Mouse (Mus musculus): Measurements from ENCODE around the gene Arfgap2. TPM values are rescaled to one million over a fixed set of nuclear protein-coding genes. Genes with fewer than 3 reads are reported as not detected.
A peak's percentile ranks its signal among the peaks of the same experiment; 100 is the strongest.

Arfgap2 gene
- polyA plus RNA-seq, 1 experiment from 2014 or later, result 72.0 TPM

- no peak overlapping the region for H3K4me3 ChIP-seq (replicated peaks)
- no peaks in the 10 kb centered on the region for H3K27me3 ChIP-seq (replicated peaks)
- no peak for ATAC-seq
- H3K36me3 ChIP-seq, result no peaks in the 10 kb centered on the region
- H3K9me3 ChIP-seq, result no peaks in the 10 kb centered on the region
- H3K27ac ChIP-seq, result no peak overlapping the region
- H3K4me1 ChIP-seq (replicated peaks), result no peaks in the 10 kb centered on the region
- no peak overlapping the region for H3K9ac ChIP-seq
- 85% methylated on average over 3 of the region's 3 CpGs for WGBS
- H3K4me2 ChIP-seq (replicated peaks), result no peak overlapping the region
Observed at GRCm38 (mm10) chr2:91294226-91294625, 29.5 kb downstream of the Arfgap2 start.

GRCm38 (mm10) chr2:91295895-91296294 lies 31.1 kb downstream of the Arfgap2 start:
- Histone ChIP-seq H3K4me3 (replicated peaks) (no peak overlapping the region), H3K27ac (no peak overlapping the region), H3K4me2 (replicated peaks) (no peak overlapping the region), H3K27me3 (replicated peaks) (no peaks in the 10 kb centered on the region), H3K9ac (no peak overlapping the region), H3K9me3 (no peaks in the 10 kb centered on the region), H3K36me3 (no peaks in the 10 kb centered on the region), H3K4me1 (replicated peaks) (no peaks in the 10 kb centered on the region)
- 90% methylated on average over 5 of the region's 5 CpGs for WGBS
- no peak for ATAC-seq

- 54% methylated on average over 3 of the region's 3 CpGs for WGBS
- H3K4me2 ChIP-seq (replicated peaks), result no peak overlapping the region
- no peaks in the 10 kb centered on the region for H3K4me1 ChIP-seq (replicated peaks)
- no peaks in the 10 kb centered on the region for H3K27me3 ChIP-seq (replicated peaks)
- H3K36me3 ChIP-seq, result no peaks in the 10 kb centered on the region
- H3K9ac ChIP-seq, result no peak overlapping the region
- no peak overlapping the region for H3K27ac ChIP-seq
- no peak overlapping the region for H3K4me3 ChIP-seq (replicated peaks)
- H3K9me3 ChIP-seq, result no peaks in the 10 kb centered on the region
- peak; percentile 50; the same call in 1 of the 2 replicates for ATAC-seq
Observed at GRCm38 (mm10) chr2:91299156-91299555, 34.4 kb downstream of the Arfgap2 start.

DNA sequence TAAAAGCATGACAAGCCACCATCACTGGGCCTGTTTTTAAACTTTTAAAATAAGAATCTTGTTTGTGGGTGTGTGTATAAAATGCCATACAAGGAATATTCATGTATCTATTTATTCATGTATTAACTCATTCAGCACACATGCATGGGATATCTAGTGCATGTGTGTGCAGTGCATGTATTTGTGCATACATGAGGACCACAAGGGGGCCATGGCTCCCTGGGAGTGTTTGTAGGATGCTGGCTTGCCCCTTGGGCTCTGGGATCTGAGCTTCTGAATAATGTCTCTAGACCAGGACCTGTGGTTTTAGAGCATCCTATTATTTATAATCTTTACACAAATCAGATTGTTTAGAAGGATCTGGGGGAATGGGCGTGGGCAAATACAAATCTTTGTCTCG lies 36.0 kb downstream of the Arfgap2 start:
- H3K4me3 ChIP-seq (replicated peaks), result no peak overlapping the region
- no peak overlapping the region for H3K27ac ChIP-seq
- H3K36me3 ChIP-seq, result no peaks in the 10 kb centered on the region
- ATAC-seq, result no peak
- H3K9me3 ChIP-seq, result no peaks in the 10 kb centered on the region
- no peaks in the 10 kb centered on the region for H3K27me3 ChIP-seq (replicated peaks)
- WGBS, result 83% methylated on average over 2 of the region's 2 CpGs
- H3K9ac ChIP-seq, result no peak overlapping the region
- H3K4me2 ChIP-seq (replicated peaks), result no peak overlapping the region
- no peaks in the 10 kb centered on the region for H3K4me1 ChIP-seq (replicated peaks)

- peak; percentile 57; the same call in 1 of the 2 replicates for ATAC-seq
- Histone ChIP-seq H3K27ac (no peak overlapping the region), H3K4me1 (replicated peaks) (no peaks in the 10 kb centered on the region), H3K27me3 (replicated peaks) (no peaks in the 10 kb centered on the region), H3K4me2 (replicated peaks) (no peak overlapping the region), H3K36me3 (no peaks in the 10 kb centered on the region), H3K4me3 (replicated peaks) (no peak overlapping the region), H3K9me3 (no peaks in the 10 kb centered on the region), H3K9ac (no peak overlapping the region)
- 60% methylated on average over 2 of the region's 2 CpGs for WGBS
Observed at GRCm38 (mm10) chr2:91301836-91302235, 37.1 kb downstream of the Arfgap2 start.

- WGBS, result 77% methylated on average over 3 of the region's 3 CpGs
- H3K9ac ChIP-seq, result no peak overlapping the region
- no peak for ATAC-seq
- no peak overlapping the region for H3K4me2 ChIP-seq (replicated peaks)
- H3K27ac ChIP-seq, result no peak overlapping the region
- no peaks in the 10 kb centered on the region for H3K4me1 ChIP-seq (replicated peaks)
- H3K4me3 ChIP-seq (replicated peaks), result no peak overlapping the region
- H3K36me3 ChIP-seq, result no peaks in the 10 kb centered on the region
- no peaks in the 10 kb centered on the region for H3K27me3 ChIP-seq (replicated peaks)
- no peaks in the 10 kb centered on the region for H3K9me3 ChIP-seq
Observed at GRCm38 (mm10) chr2:91302845-91303244, 38.1 kb downstream of the Arfgap2 start.

GRCm38 (mm10) chr2:91305926-91306325 lies 41.2 kb downstream of the Arfgap2 start:
- no peak overlapping the region for H3K4me2 ChIP-seq (replicated peaks)
- H3K4me3 ChIP-seq (replicated peaks), result no peak overlapping the region
- ATAC-seq, result no peak
- no peak overlapping the region for H3K9ac ChIP-seq
- peaks cover 4% of the 10 kb centered on the region for H3K4me1 ChIP-seq (replicated peaks)
- H3K36me3 ChIP-seq, result no peaks in the 10 kb centered on the region
- no peaks in the 10 kb centered on the region for H3K9me3 ChIP-seq
- H3K27me3 ChIP-seq (replicated peaks), result no peaks in the 10 kb centered on the region
- 92% methylated on average over 9 of the region's 9 CpGs for WGBS
- H3K27ac ChIP-seq, result no peak overlapping the region

DNA sequence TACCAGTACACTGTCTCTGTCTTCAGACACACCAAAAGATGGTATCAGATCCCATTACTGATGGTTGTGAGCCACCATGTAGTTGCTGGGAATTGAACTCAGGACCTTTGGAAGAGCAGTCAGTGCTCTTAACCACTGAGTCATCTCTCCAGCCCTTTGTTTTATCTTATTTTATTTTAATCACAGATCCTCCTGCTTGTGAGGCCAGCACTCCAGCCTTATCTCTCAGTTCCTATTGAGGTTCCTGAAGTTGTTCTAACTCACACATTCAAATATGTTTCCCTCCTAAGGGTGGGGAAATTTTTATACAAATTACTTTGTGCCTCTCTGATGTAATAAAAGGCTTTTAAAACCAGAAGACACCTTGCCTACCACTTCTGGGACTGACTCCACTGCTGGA lies 41.8 kb downstream of the Arfgap2 start:
- Histone ChIP-seq H3K4me3 (replicated peaks) (no peak overlapping the region), H3K36me3 (no peaks in the 10 kb centered on the region), H3K27me3 (replicated peaks) (no peaks in the 10 kb centered on the region), H3K9ac (no peak overlapping the region), H3K4me1 (replicated peaks) (peaks cover 4% of the 10 kb centered on the region), H3K27ac (no peak overlapping the region), H3K9me3 (no peaks in the 10 kb centered on the region), H3K4me2 (replicated peaks) (no peak overlapping the region)
- ATAC-seq, result no peak

DNA sequence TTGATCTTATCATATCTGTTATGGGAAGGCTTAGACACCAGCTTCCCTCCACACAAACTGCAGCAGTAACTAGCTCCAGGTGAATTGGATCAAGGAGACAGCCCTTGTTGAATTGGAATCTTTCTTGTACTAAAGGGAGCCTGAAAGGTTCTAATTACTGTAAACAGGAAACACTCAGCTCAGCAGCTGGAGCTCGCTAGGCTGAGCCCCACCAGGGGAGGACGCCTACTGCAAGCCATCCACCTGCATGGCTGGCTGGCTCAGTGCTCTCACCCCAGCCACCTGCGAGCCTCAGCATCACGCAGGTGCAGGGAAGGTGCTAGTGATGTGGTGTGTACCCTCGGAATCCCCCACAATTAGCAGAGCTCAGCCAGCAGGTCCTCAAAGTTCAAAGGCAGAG lies 43.9 kb downstream of the Arfgap2 start:
- Histone ChIP-seq H3K27ac (no peak overlapping the region), H3K9me3 (no peaks in the 10 kb centered on the region), H3K4me1 (replicated peaks) (peaks cover 14% of the 10 kb centered on the region), H3K4me2 (replicated peaks) (no peak overlapping the region), H3K27me3 (replicated peaks) (no peaks in the 10 kb centered on the region), H3K9ac (no peak overlapping the region), H3K36me3 (no peaks in the 10 kb centered on the region), H3K4me3 (replicated peaks) (no peak overlapping the region)
- 27% methylated on average over 5 of the region's 5 CpGs for WGBS
- ATAC-seq, result peak; percentile 52

DNA sequence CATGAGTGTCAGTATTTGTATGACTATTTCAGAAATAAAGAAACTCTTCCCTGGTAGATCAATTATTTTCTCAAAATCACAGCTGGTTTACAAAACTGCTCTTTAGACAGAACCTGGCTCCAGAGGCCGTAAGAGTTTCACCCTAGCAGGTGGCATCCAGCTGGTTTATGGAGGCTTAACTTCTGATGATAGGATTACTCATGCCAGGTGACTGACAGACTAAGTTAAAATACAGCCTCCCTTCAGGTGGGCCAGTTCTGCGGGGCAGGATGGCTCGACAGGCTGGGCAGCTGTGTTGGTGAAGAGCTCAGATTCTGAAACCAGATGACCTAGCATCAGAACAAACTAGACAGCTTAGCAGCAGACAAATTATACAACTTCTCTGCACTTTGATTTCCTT lies 44.8 kb downstream of the Arfgap2 start:
- H3K9ac ChIP-seq, result no peak overlapping the region
- H3K27me3 ChIP-seq (replicated peaks), result no peaks in the 10 kb centered on the region
- H3K4me2 ChIP-seq (replicated peaks), result no peak overlapping the region
- no peak for ATAC-seq
- no peaks in the 10 kb centered on the region for H3K9me3 ChIP-seq
- H3K27ac ChIP-seq, result no peak overlapping the region
- peaks cover 14% of the 10 kb centered on the region for H3K4me1 ChIP-seq (replicated peaks)
- H3K36me3 ChIP-seq, result no peaks in the 10 kb centered on the region
- no peak overlapping the region for H3K4me3 ChIP-seq (replicated peaks)
- WGBS, result 55% methylated on average over 3 of the region's 3 CpGs

- Histone ChIP-seq H3K27me3 (replicated peaks) (no peaks in the 10 kb centered on the region), H3K4me1 (replicated peaks) (peaks cover 14% of the 10 kb centered on the region), H3K9me3 (no peaks in the 10 kb centered on the region), H3K36me3 (no peaks in the 10 kb centered on the region), H3K9ac (no peak overlapping the region), H3K27ac (no peak overlapping the region), H3K4me2 (replicated peaks) (no peak overlapping the region), H3K4me3 (replicated peaks) (no peak overlapping the region)
- ATAC-seq, result peak; percentile 58
- WGBS, result 54% methylated on average over 10 of the region's 10 CpGs
Observed at GRCm38 (mm10) chr2:91312578-91313311, 48.0 kb downstream of the Arfgap2 start.

GRCm38 (mm10) chr2:91314184-91314583 lies 49.4 kb downstream of the Arfgap2 start:
- no peak overlapping the region for H3K4me2 ChIP-seq (replicated peaks)
- H3K27ac ChIP-seq, result no peak overlapping the region
- no peaks in the 10 kb centered on the region for H3K36me3 ChIP-seq
- no peak for ATAC-seq
- no peak overlapping the region for H3K4me3 ChIP-seq (replicated peaks)
- WGBS, result 79% methylated on average over 7 of the region's 7 CpGs
- H3K9ac ChIP-seq, result no peak overlapping the region
- no peaks in the 10 kb centered on the region for H3K27me3 ChIP-seq (replicated peaks)
- H3K4me1 ChIP-seq (replicated peaks), result peaks cover 10% of the 10 kb centered on the region; the same call in 1 of the 2 replicates
- no peaks in the 10 kb centered on the region for H3K9me3 ChIP-seq
